Mouse (Mus musculus) lung, embryonic 14.5 days (tissue): ENCODE measurements around the gene Cav3. TPM values are rescaled to one million over a fixed set of nuclear protein-coding genes. Genes with fewer than 3 reads are reported as not detected.
A peak's percentile ranks its signal among the peaks of the same experiment; 100 is the strongest.

Experiments
- ATAC-seq: fragments of 200-750 bp; cut with Nextera tagmentation; 2 replicates; pipeline ENCODE4 v1.8.0; 2017; ENCODE audit warnings: mild to moderate bottlenecking, moderate TSS enrichment, moderate library complexity; ENCODE audit not compliant: insufficient read depth
- DNase-seq: peaks from one replicate; pipeline ENCODE4 v3.0.0-alpha.2; 2015
- H3K27ac ChIP-seq: fragments of 300-500 bp; sonication (generic); 2 replicates; pipeline ENCODE4 v1.5.1; 2014; ENCODE audit warnings: low read depth, mild to moderate bottlenecking, moderate library complexity
- H3K27me3 ChIP-seq: fragments of 300-500 bp; sonication (generic); 2 replicates; pipeline ENCODE4 v1.6.1; 2014; ENCODE audit warnings: low read length, control low read depth; ENCODE audit not compliant: insufficient read depth
- H3K36me3 ChIP-seq: fragments of 300-500 bp; sonication (generic); 2 replicates; pipeline ENCODE4 v1.6.1; 2014; ENCODE audit warnings: control low read depth; ENCODE audit not compliant: insufficient read depth
- H3K4me1 ChIP-seq: fragments of 300-500 bp; sonication (generic); 2 replicates; pipeline ENCODE4 v1.6.1; 2014; ENCODE audit warnings: antibody characterized with exemption, control low read depth; ENCODE audit not compliant: insufficient read depth
- H3K4me2 ChIP-seq: fragments of 300-500 bp; sonication (generic); 2 replicates; pipeline ENCODE4 v1.6.1; 2014; ENCODE audit warnings: mild to moderate bottlenecking
- H3K4me3 ChIP-seq: fragments of 300-500 bp; sonication (generic); 2 replicates; pipeline ENCODE4 v1.5.1; 2014; ENCODE audit warnings: low read depth, low read length
- H3K9ac ChIP-seq: fragments of 300-500 bp; sonication (generic); 2 replicates; pipeline ENCODE4 v1.6.1; 2014
- H3K9me3 ChIP-seq: fragments of 300-500 bp; sonication (generic); 2 replicates; pipeline ENCODE4 v1.6.1; 2016; ENCODE audit warnings: low read depth, low read length, control low read depth
- CTCF ChIP-seq: IDR thresholded peaks from 2 replicates; pipeline ENCODE4 v1.5.1; 2016; ENCODE audit warnings: antibody characterized with exemption, low read depth
- WGBS: fragments of 180-500 bp; shearing (Covaris S2); extraction: QIAGEN DNeasy Blood & Tissue Kit; methylation state at CpG from one replicate; pipeline ENCODE4 v1.1.7; 2014; 5-methylcytosine and 5-hydroxymethylcytosine counted together
- polyA plus RNA-seq: library from polyadenylated mRNA; unstranded; fragments of >200 nt; fragmentation: Nextera tagmentation; extraction: Ambion mirVana; gene quantifications from 2 replicates; pipeline ENCODE4 v1.2.1, GENCODE M21; 2014

Gene Cav3
- polyA plus RNA-seq, 1 experiment from 2014 or later: 0.63 TPM

DNA sequence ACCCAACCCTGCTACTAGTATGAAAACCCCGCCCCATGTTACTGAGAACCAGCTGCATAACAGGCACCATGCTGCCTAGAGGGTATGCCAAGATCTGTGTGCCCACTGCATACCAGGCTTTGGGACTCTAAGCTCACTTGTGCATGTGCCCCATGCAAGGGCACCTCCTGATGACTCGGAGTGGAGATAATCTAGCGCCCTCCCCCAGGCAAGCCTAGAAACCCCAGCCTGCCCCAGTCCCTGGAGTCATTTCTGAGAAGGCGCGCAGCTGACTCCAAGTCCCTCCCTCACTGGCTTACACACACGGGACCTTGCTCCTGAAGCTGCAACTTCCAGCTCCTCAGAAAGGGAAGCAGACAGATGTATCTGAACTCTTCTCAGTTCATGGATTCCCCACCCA, 4.0 kb downstream of the Cav3 start:
- 77% methylated on average over 6 of the region's 6 CpGs for WGBS
- no peak for TF ChIP-seq CTCF
- no peak for ATAC-seq
- no peak overlapping the region for H3K9ac ChIP-seq
- H3K27me3 ChIP-seq: no peaks in the 10 kb centered on the region; the same call in 1 of the 2 replicates
- no peak overlapping the region for H3K4me2 ChIP-seq
- H3K27ac ChIP-seq: no peak overlapping the region
- no peak for DNase-seq
- H3K4me1 ChIP-seq: no peaks in the 10 kb centered on the region
- H3K9me3 ChIP-seq: no peaks in the 10 kb centered on the region
- H3K4me3 ChIP-seq: no peak overlapping the region
- no peaks in the 10 kb centered on the region for H3K36me3 ChIP-seq

DNA sequence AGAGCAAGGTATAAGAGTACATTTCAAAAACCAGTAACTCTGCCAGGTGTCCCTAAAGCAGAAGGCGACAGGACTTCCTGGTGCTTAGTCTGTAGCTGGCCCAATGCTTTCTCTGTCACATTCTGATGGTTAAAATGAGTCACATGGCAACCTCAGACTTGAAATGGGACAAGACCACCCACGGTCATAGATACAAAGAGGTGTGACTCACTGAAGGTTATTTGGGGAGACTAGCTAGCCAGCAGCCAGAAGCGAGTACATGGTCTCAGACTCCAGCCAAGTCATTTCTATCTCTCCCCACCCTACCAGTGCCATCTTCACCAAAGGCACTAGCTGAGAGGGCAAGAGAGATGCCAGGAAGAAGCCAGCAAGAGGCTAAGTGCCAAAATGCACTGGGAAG, 6.1 kb downstream of the Cav3 start:
- no peak for ATAC-seq
- H3K27ac ChIP-seq: no peak overlapping the region
- H3K9me3 ChIP-seq: no peaks in the 10 kb centered on the region
- H3K36me3 ChIP-seq: no peaks in the 10 kb centered on the region
- no peak overlapping the region for H3K4me2 ChIP-seq
- H3K4me3 ChIP-seq: no peak overlapping the region
- DNase-seq: no peak
- WGBS: 78% methylated on average over 3 of the region's 3 CpGs
- no peak overlapping the region for H3K9ac ChIP-seq
- no peak for TF ChIP-seq CTCF
- no peaks in the 10 kb centered on the region; the same call in 1 of the 2 replicates for H3K27me3 ChIP-seq
- no peaks in the 10 kb centered on the region for H3K4me1 ChIP-seq

DNA sequence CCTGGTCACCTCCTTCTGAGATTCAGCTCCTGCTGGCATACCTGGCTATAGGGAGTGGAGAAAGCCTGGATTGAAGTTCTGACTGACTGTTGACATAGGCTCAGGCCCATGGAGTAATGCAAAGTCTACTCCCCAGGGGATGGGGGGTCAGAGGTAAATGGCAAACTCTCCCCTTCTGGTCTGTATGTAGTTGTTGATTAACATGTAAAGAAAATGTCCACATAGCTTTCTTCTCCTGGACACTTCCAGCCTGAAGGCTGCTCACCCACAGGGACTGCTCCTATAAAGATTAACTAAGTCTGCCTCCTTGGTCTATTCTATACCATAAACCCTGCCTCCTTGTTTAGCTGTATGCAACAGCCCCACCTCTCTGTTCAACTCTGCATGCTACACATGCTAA, 6.7 kb downstream of the Cav3 start:
- no peak for ATAC-seq
- no peak overlapping the region for H3K27ac ChIP-seq

DNA sequence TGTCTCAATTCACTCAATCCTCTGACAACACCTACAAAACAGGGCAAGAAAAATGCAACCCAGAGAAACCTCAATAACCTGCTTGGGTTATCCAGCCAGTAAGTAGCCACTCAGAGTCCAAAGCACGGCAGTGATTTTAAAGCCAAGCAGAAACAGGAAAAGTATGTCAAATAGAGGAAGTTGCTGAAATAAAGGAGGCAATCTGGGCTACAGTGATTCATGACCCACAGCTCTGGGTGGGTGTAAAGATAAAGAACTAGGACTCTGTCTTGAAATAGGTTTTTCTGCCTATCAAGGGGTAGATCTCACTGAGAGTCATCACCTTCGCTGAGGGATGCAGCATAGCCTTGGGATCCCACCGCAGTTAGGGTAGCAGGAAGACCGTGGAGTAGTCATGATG, 12.3 kb downstream of the Cav3 start:
- ATAC-seq (no peak), DNase-seq (no peak)
- TF ChIP-seq CTCF: no peak
- H3K4me1 ChIP-seq: no peaks in the 10 kb centered on the region
- H3K27ac ChIP-seq: no peak overlapping the region
- H3K4me2 ChIP-seq: no peak overlapping the region
- H3K4me3 ChIP-seq: no peak overlapping the region
- WGBS: 79% methylated on average over 4 of the region's 4 CpGs
- no peaks in the 10 kb centered on the region for H3K27me3 ChIP-seq
- no peak overlapping the region for H3K9ac ChIP-seq
- H3K9me3 ChIP-seq: no peaks in the 10 kb centered on the region
- no peaks in the 10 kb centered on the region for H3K36me3 ChIP-seq

More for the DNA sequence above, 6.7 kb downstream of the Cav3 start:
- no peak for TF ChIP-seq CTCF
- Histone ChIP-seq H3K9ac (no peak overlapping the region), H3K9me3 (no peaks in the 10 kb centered on the region), H3K4me1 (no peaks in the 10 kb centered on the region), H3K4me3 (no peak overlapping the region), H3K36me3 (no peaks in the 10 kb centered on the region), H3K4me2 (no peak overlapping the region), H3K27me3 (no peaks in the 10 kb centered on the region; the same call in 1 of the 2 replicates)
- DNase-seq: no peak

DNA sequence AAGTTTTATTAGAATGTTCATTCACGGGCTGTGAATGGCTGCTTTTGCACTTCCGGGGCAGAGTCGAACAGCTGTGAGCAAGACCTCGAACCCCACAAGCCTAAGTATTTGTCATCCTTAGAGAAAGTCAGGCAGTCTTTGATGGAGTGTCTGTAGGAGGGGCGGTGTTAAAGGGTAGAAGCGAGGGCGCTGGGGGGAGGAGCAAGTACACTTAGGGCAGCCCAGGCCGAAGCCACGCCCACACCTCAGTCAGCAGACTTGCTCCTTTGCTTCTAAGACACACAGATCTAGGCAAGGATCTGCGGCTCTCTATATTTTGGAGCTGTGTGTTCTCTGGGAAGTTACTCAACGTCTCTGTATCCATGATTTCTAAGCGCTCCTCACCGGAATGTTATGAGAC, 20.6 kb downstream of the Cav3 start:
- no peak overlapping the region for H3K27ac ChIP-seq
- DNase-seq (peak; percentile 17), ATAC-seq (peak; percentile 50; the same call in 1 of the 2 replicates)
- no peak overlapping the region for H3K4me2 ChIP-seq
- no peaks in the 10 kb centered on the region for H3K36me3 ChIP-seq
- no peak overlapping the region for H3K4me3 ChIP-seq
- no peak overlapping the region for H3K9ac ChIP-seq
- H3K4me1 ChIP-seq: no peaks in the 10 kb centered on the region
- TF ChIP-seq CTCF: no peak
- H3K9me3 ChIP-seq: no peaks in the 10 kb centered on the region
- WGBS: 43% methylated on average over 13 of the region's 13 CpGs
- no peaks in the 10 kb centered on the region for H3K27me3 ChIP-seq

DNA sequence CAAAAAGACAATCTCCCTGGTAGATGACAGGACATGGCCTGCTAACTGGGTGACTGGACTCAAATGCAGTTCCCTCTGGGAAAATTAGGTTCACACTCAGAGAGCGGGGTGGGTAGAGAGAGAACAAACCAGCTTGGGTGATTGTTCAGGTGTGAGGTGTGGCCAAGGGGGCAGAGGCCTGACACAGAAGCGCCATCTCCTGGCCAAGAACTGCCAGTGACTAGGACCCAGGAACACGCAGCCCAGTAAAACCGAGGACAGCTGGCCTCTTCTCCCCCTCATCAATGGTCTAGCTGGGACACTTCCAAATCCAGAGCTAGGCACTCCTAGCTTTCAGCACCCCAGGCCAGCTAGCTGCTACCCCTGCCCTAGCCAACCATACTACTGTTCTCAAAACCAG, 25.0 kb downstream of the Cav3 start:
- ATAC-seq: no peak
- peaks cover 25% of the 10 kb centered on the region for H3K27me3 ChIP-seq
- no peak overlapping the region for H3K4me2 ChIP-seq
- no peaks in the 10 kb centered on the region for H3K4me1 ChIP-seq
- no peak overlapping the region for H3K4me3 ChIP-seq
- WGBS: 5% methylated on average over 4 of the region's 4 CpGs
- H3K9ac ChIP-seq: no peak overlapping the region
- TF ChIP-seq CTCF: peak; percentile 82
- no peak overlapping the region for H3K27ac ChIP-seq
- H3K36me3 ChIP-seq: no peaks in the 10 kb centered on the region
- DNase-seq: peak; percentile 67
- no peaks in the 10 kb centered on the region for H3K9me3 ChIP-seq

DNA sequence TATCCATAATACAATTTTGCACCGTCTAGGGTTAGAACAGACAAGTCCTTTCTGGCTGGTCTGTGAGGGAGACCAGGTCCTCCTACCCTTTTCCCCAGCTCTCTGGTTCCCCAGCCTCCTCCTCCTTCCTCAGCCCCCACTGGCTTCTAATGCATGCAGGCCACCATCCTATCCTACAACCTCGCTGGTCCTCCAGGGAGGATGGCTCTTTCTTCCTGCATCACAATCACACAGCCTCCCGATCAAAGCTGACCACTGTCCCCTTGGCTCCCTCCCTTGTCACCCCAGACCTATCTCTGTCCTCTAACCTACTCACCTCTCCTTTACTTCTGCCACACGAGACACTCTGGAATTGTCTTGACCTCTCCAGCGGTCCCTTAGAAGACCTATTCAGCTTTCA, 28.7 kb downstream of the Cav3 start:
- Histone ChIP-seq H3K36me3 (no peaks in the 10 kb centered on the region), H3K4me2 (no peak overlapping the region), H3K4me1 (no peaks in the 10 kb centered on the region), H3K27me3 (peaks cover 40% of the 10 kb centered on the region), H3K4me3 (no peak overlapping the region), H3K27ac (no peak overlapping the region), H3K9me3 (no peaks in the 10 kb centered on the region), H3K9ac (no peak overlapping the region)
- DNase-seq (no peak), ATAC-seq (no peak)
- TF ChIP-seq CTCF: no peak
- WGBS: 78% methylated on average over 5 of the region's 5 CpGs

DNA sequence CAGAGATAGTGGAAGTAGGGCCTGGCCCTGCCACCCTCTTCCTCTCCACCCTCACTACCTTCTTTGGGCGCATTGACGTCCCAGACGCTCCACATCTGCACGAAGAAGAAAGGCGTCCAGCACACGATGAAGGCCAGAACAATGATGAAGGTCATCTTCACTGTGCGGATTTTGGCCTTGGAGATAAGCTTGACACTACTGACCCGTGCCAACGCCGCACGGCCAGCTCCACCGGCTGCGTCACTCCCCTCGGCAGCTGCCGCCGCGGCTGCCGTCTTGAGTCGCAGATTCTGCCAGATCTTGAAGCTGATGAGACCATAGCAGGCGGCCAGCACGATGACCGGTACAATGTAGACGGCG, 29.5 kb downstream of the Cav3 start:
- Histone ChIP-seq H3K4me2 (peak overlapping the region; percentile 70), H3K9ac (no peak overlapping the region), H3K4me1 (no peaks in the 10 kb centered on the region), H3K4me3 (peak overlapping the region; percentile 31), H3K27ac (no peak overlapping the region), H3K27me3 (peaks cover 40% of the 10 kb centered on the region), H3K9me3 (no peaks in the 10 kb centered on the region), H3K36me3 (no peaks in the 10 kb centered on the region)
- no peak for DNase-seq
- 30% methylated on average over 24 of the region's 24 CpGs for WGBS
- TF ChIP-seq CTCF: no peak
- ATAC-seq: no peak
